Mouse (Mus musculus): ENCODE data around the gene Fam117a.

DNA sequence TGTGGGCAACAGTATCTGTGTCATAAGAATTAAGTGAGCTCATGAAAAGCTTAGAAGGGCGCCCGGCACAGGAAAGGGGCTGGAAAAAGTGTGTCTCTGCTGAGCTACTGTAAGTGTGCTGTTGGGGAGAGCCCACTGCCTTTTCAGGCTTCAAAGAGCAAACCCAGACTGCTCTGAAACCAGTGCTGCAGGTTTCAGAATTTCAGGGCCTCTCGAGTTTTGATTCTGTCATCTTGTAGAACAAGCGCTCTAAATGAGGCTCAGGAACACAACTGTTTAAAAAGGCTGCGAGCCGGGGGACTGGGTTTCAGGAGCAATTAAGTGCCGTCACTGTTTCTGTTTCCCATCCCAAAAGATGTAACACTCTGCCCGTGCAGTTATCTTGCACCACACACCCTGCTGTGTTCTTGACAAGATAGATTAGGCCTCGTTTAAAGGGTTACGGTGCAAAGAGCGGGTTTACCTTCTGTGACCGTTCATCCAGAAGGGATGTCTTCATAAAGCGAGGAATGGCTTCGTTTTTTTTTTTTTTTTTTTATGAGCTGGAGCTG lies 2.7 kb downstream of the Fam117a start:
- TF ChIP-seq CTCF (IDR thresholded peaks at IDR 0.05; ENCODE audit: extremely low read depth, insufficient read length, insufficient replicate concordance, low read depth, low read length) (no peak), POLR2A (IDR thresholded peaks at IDR 0.05; ENCODE audit: low read depth, low read length) (no peak)

Data from small intestine, adult 2 months (tissue).